16 mouse cellular contexts compared by ENCODE assay signal in genomic region chr13:3877185-3877584, GRCm38 (mm10). TPM values are rescaled to one million over a fixed set of nuclear protein-coding genes. Genes with fewer than 3 reads are reported as not detected.
A peak's percentile ranks its signal among the peaks of the same experiment; 100 is the strongest.
DNase-seq lines count a peak whose midpoint lies in the region; ATAC-seq lines count a peak whose summit lies in the region.
"Had no signal": no experiment of that assay in that cellular context is flagged by ENCODE, and none has a peak within 500 bp of the region (broad histone marks: within the 10 kb centered on the region; RNA-seq: fewer than 3 reads in every experiment).

No protein-coding gene starts in this region.

- peaks cover 25% of the 10 kb centered on the region for H3K36me3 ChIP-seq in heart, embryonic 13.5 days
- peaks cover 9% of the 10 kb centered on the region; the same call in 1 of the 2 replicates for H3K36me3 ChIP-seq in lung, embryonic 16.5 days (ENCODE audit: control insufficient read depth, insufficient read depth, low read length)
- peaks cover 5% of the 10 kb centered on the region; the same call in 1 of the 2 replicates for H3K36me3 ChIP-seq in intestine, embryonic 16.5 days (ENCODE audit: control insufficient read depth, insufficient read depth, low read length)
- peaks cover 9% of the 10 kb centered on the region; the same call in 1 of the 2 replicates for H3K36me3 ChIP-seq in stomach, embryonic 15.5 days

- peaks cover 18% of the 10 kb centered on the region for H3K4me1 ChIP-seq in heart, embryonic 13.5 days
- H3K4me1 ChIP-seq in lung, embryonic 16.5 days (replicated peaks; ENCODE audit: control insufficient read depth, insufficient read depth, low read length): peaks cover 5% of the 10 kb centered on the region; the same call in 1 of the 2 replicates
- peaks cover 11% of the 10 kb centered on the region for H3K4me1 ChIP-seq in intestine, embryonic 16.5 days (ENCODE audit: control insufficient read depth, insufficient read depth, low read length)
- H3K4me1 ChIP-seq in stomach, embryonic 15.5 days: peaks cover 10% of the 10 kb centered on the region; the same call in 1 of the 2 replicates
- H3K4me1 ChIP-seq: lung, embryonic 15.5 days had no signal

- no peak for ATAC-seq in heart, embryonic 13.5 days (ENCODE audit: extremely low read depth, insufficient number of reproducible peaks, low FRiP score, low TSS enrichment)
- ATAC-seq in lung, embryonic 16.5 days (ENCODE audit: low read depth): peak; percentile 30; the same call in 1 of the 2 replicates
- ATAC-seq in intestine, embryonic 16.5 days: peak; percentile 51
- peak; percentile 72; the same call in 1 of the 2 replicates for ATAC-seq in stomach, embryonic 15.5 days (ENCODE audit: insufficient read depth, low FRiP score, low read depth)
- ATAC-seq in erythroid progenitor cell, adult 5-6 weeks (replicated peaks; ENCODE audit: low FRiP score, poor library complexity, severe bottlenecking): no peak
- ATAC-seq: Patski had no signal

- no peak overlapping the region for H3K4me2 ChIP-seq in heart, embryonic 13.5 days
- no peak overlapping the region for H3K4me2 ChIP-seq in lung, embryonic 16.5 days (ENCODE audit: low read depth, low read length)
- no peak overlapping the region for H3K4me2 ChIP-seq in intestine, embryonic 16.5 days (ENCODE audit: low read depth, low read length)
- no peak overlapping the region for H3K4me2 ChIP-seq in stomach, embryonic 15.5 days
- H3K4me2 ChIP-seq: lung, embryonic 15.5 days had no signal

- no peak for DNase-seq in heart, postnatal 36 days
- no peak for DNase-seq in lung, postnatal 14 days
- no peak for DNase-seq in layer of hippocampus, adult 8-10 months (ENCODE audit: low spot score in 2 of 2)
- DNase-seq: adrenal gland, postnatal 25 days; cerebellum, adult 2 months; gastrocnemius, postnatal 10 days had no signal

- no peaks in the 10 kb centered on the region for H3K27me3 ChIP-seq in heart, embryonic 13.5 days (replicated peaks)
- no peaks in the 10 kb centered on the region for H3K27me3 ChIP-seq in lung, embryonic 16.5 days (ENCODE audit: control insufficient read depth, insufficient read depth, low read depth, low read length)
- no peaks in the 10 kb centered on the region for H3K27me3 ChIP-seq in intestine, embryonic 16.5 days (replicated peaks; ENCODE audit: control insufficient read depth, insufficient read depth, low read length)
- no peaks in the 10 kb centered on the region for H3K27me3 ChIP-seq in stomach, embryonic 15.5 days (replicated peaks)
- H3K27me3 ChIP-seq: lung, embryonic 15.5 days; Patski had no signal

- no peaks in the 10 kb centered on the region for H3K9me3 ChIP-seq in heart, embryonic 13.5 days
- no peaks in the 10 kb centered on the region for H3K9me3 ChIP-seq in lung, embryonic 16.5 days (ENCODE audit: control insufficient read depth, low read length)
- no peaks in the 10 kb centered on the region for H3K9me3 ChIP-seq in intestine, embryonic 16.5 days (ENCODE audit: control insufficient read depth, low read length)
- H3K9me3 ChIP-seq in stomach, embryonic 15.5 days: no peaks in the 10 kb centered on the region
- H3K9me3 ChIP-seq: lung, embryonic 15.5 days had no signal

- WGBS in heart, embryonic 13.5 days: 47% methylated on average over 6 of the region's 6 CpGs
- 38% methylated on average over 6 of the region's 6 CpGs for WGBS in lung, embryonic 16.5 days
- 55% methylated on average over 6 of the region's 6 CpGs for WGBS in intestine, embryonic 16.5 days
- WGBS in stomach, embryonic 15.5 days: 53% methylated on average over 6 of the region's 6 CpGs

- no peak overlapping the region for H3K4me3 ChIP-seq in heart, embryonic 13.5 days
- H3K4me3 ChIP-seq in lung, embryonic 16.5 days (ENCODE audit: low read length): no peak overlapping the region
- no peak overlapping the region for H3K4me3 ChIP-seq in intestine, embryonic 16.5 days (ENCODE audit: low read length)
- H3K4me3 ChIP-seq in stomach, embryonic 15.5 days (replicated peaks): no peak overlapping the region
- H3K4me3 ChIP-seq: erythroblast, embryonic 14.5 days; lung, embryonic 15.5 days; myocyte had no signal

- no peak overlapping the region for H3K9ac ChIP-seq in heart, embryonic 13.5 days
- no peak overlapping the region for H3K9ac ChIP-seq in lung, embryonic 16.5 days (ENCODE audit: low read length)
- H3K9ac ChIP-seq in intestine, embryonic 16.5 days (ENCODE audit: low read depth, low read length): no peak overlapping the region
- no peak overlapping the region for H3K9ac ChIP-seq in stomach, embryonic 15.5 days
- H3K9ac ChIP-seq: lung, embryonic 15.5 days had no signal

- H3K27ac ChIP-seq in heart, embryonic 13.5 days (replicated peaks): peak overlapping the region; percentile 25; the same call in 1 of the 2 replicates
- H3K27ac ChIP-seq in lung, embryonic 16.5 days (ENCODE audit: low read length): peak overlapping the region; percentile 51
- H3K27ac ChIP-seq in intestine, embryonic 16.5 days (ENCODE audit: low read length): no peak overlapping the region
- peak overlapping the region; percentile 73 for H3K27ac ChIP-seq in stomach, embryonic 15.5 days

- intact Hi-C loops in heart, postnatal 36 days (cut with DNase I): no loop called here

RNA-seq across cellular contexts. Expression of gene Calm5, which starts 23.2 kb away (rescaled TPM):
- not detected in 2 replicates for polyA plus RNA-seq in heart, embryonic 13.5 days (2015; fragmentation: Nextera tagmentation; extraction: Ambion mirVana)
- not detected for total RNA-seq in heart, postnatal 36 days (2021)
- polyA plus RNA-seq in lung, embryonic 16.5 days (2015; fragmentation: Nextera tagmentation; extraction: Ambion mirVana): not detected in 2 replicates
- not detected in 2 replicates for polyA plus RNA-seq in intestine, embryonic 16.5 days (2015; fragmentation: Nextera tagmentation; extraction: Ambion mirVana)
- polyA plus RNA-seq in stomach, embryonic 15.5 days (2015; fragmentation: Nextera tagmentation; extraction: Ambion mirVana): not detected in 2 replicates
- not detected for total RNA-seq in layer of hippocampus, adult 8-10 months (2022)
- not detected in 2 replicates for total RNA-seq in erythroid progenitor cell, adult 5-6 weeks (2015; ENCODE audit: low replicate concordance)
- not detected in 2 replicates for total RNA-seq in erythroid progenitor cell, adult 5-6 weeks (2017; ENCODE audit: low replicate concordance)
- total RNA-seq: adrenal gland, postnatal 25 days; gastrocnemius, postnatal 10 days; hematopoietic stem cell, adult 5-6 weeks had no signal
- polyA plus RNA-seq: cerebellum, adult 2 months; erythroblast, embryonic 14.5 days; lung, embryonic 15.5 days; myocyte; Patski had no signal

RNA-seq across cellular contexts. Expression of gene Calm4, which starts 39.6 kb away (rescaled TPM):
- not detected in 2 replicates for polyA plus RNA-seq in heart, embryonic 13.5 days (2015; fragmentation: Nextera tagmentation; extraction: Ambion mirVana)
- not detected for total RNA-seq in heart, postnatal 36 days (2021)
- polyA plus RNA-seq in lung, embryonic 16.5 days (2015; fragmentation: Nextera tagmentation; extraction: Ambion mirVana): 6.2 TPM in 1 of 2 replicates, not detected in the other
- polyA plus RNA-seq in intestine, embryonic 16.5 days (2015; fragmentation: Nextera tagmentation; extraction: Ambion mirVana): 0.39 TPM in 1 of 2 replicates, not detected in the other
- 0.39 TPM in 1 of 2 replicates, not detected in the other for polyA plus RNA-seq in stomach, embryonic 15.5 days (2015; fragmentation: Nextera tagmentation; extraction: Ambion mirVana)
- total RNA-seq in layer of hippocampus, adult 8-10 months (2022): not detected
- not detected in 2 replicates for total RNA-seq in erythroid progenitor cell, adult 5-6 weeks (2015; ENCODE audit: low replicate concordance)
- not detected in 2 replicates for total RNA-seq in erythroid progenitor cell, adult 5-6 weeks (2017; ENCODE audit: low replicate concordance)
- total RNA-seq: adrenal gland, postnatal 25 days; gastrocnemius, postnatal 10 days had no signal
- polyA plus RNA-seq: cerebellum, adult 2 months; erythroblast, embryonic 14.5 days; lung, embryonic 15.5 days; Patski had no signal

RNA-seq across cellular contexts. Expression of gene Net1, which starts 40.8 kb away (rescaled TPM):
- 41.7 and 43.2 TPM in 2 replicates for polyA plus RNA-seq in heart, embryonic 13.5 days (2015; fragmentation: Nextera tagmentation; extraction: Ambion mirVana)
- total RNA-seq in heart, postnatal 36 days (2021): 10 to 100 TPM; 18.1 to 22.4 TPM
- 100 and 104 TPM in 2 replicates for polyA plus RNA-seq in lung, embryonic 16.5 days (2015; fragmentation: Nextera tagmentation; extraction: Ambion mirVana)
- 146 and 148 TPM in 2 replicates for polyA plus RNA-seq in intestine, embryonic 16.5 days (2015; fragmentation: Nextera tagmentation; extraction: Ambion mirVana)
- 90.8 and 104 TPM in 2 replicates for polyA plus RNA-seq in stomach, embryonic 15.5 days (2015; fragmentation: Nextera tagmentation; extraction: Ambion mirVana)
- total RNA-seq in layer of hippocampus, adult 8-10 months (2022): 10 to 100 TPM; 35.6 to 49.4 (median 41.1) TPM
- 133 and 156 TPM in 2 replicates for total RNA-seq in erythroid progenitor cell, adult 5-6 weeks (2015; ENCODE audit: low replicate concordance)
- total RNA-seq in erythroid progenitor cell, adult 5-6 weeks (2017; ENCODE audit: low replicate concordance): 193 and 201 TPM in 2 replicates

RNA-seq across cellular contexts. Expression of gene Tubal3, which starts 40.9 kb away (rescaled TPM):
- polyA plus RNA-seq in heart, embryonic 13.5 days (2015; fragmentation: Nextera tagmentation; extraction: Ambion mirVana): not detected in 2 replicates
- total RNA-seq in heart, postnatal 36 days (2021): not detected
- polyA plus RNA-seq in lung, embryonic 16.5 days (2015; fragmentation: Nextera tagmentation; extraction: Ambion mirVana): not detected in 2 replicates
- 54.2 and 64.9 TPM in 2 replicates for polyA plus RNA-seq in intestine, embryonic 16.5 days (2015; fragmentation: Nextera tagmentation; extraction: Ambion mirVana)
- 4.1 and 8.4 TPM in 2 replicates for polyA plus RNA-seq in stomach, embryonic 15.5 days (2015; fragmentation: Nextera tagmentation; extraction: Ambion mirVana)
- not detected for total RNA-seq in layer of hippocampus, adult 8-10 months (2022)
- total RNA-seq in erythroid progenitor cell, adult 5-6 weeks (2015; ENCODE audit: low replicate concordance): not detected in 2 replicates
- total RNA-seq in erythroid progenitor cell, adult 5-6 weeks (2017; ENCODE audit: low replicate concordance): not detected in 2 replicates
- total RNA-seq: adrenal gland, postnatal 25 days; gastrocnemius, postnatal 10 days; hematopoietic stem cell, adult 5-6 weeks had no signal
- polyA plus RNA-seq: cerebellum, adult 2 months; erythroblast, embryonic 14.5 days; lung, embryonic 15.5 days; myocyte; Patski had no signal

Comparison
In these comparisons a context has a peak if more than half of its experiments do, and no peak if none do; other contexts are left out.
1. ATAC-seq: peak in lung, embryonic 16.5 days (single experiment), intestine, embryonic 16.5 days (single experiment) and stomach, embryonic 15.5 days (single experiment); none in heart, embryonic 13.5 days (single experiment) and erythroid progenitor cell, adult 5-6 weeks (single experiment).